Mouse (Mus musculus): Measurements from ENCODE around the gene Gimap3. TPM values are rescaled to one million over a fixed set of nuclear protein-coding genes. Genes with fewer than 3 reads are reported as not detected.

The Gimap3 gene
- polyA plus RNA-seq, 1 experiment = 36.7 TPM

- no peak for TF ChIP-seq CTCF (IDR thresholded peaks at IDR 0.05; ENCODE audit: control insufficient read depth, insufficient read depth, low read length)
- TF ChIP-seq POLR2A (IDR thresholded peaks at IDR 0.05; ENCODE audit: borderline replicate concordance, control insufficient read depth, low read depth, low read length) = no peak
- 64% methylated on average over 7 of the region's 7 CpGs for WGBS
- Histone ChIP-seq H3K4me1 (ENCODE audit: control insufficient read depth, insufficient read depth, low read length) (no peaks in the 10 kb centered on the region; the same call in 1 of the 2 replicates), H3K4me3 (replicated peaks; ENCODE audit: control insufficient read depth, low read depth, low read length) (no peak overlapping the region), H3K27ac (ENCODE audit: control insufficient read depth, insufficient read depth, low read depth, low read length, poor library complexity) (no peak overlapping the region)
Observed at GRCm38 (mm10) chr6:48763567-48764270, 6.9 kb downstream of the Gimap3 start.

GRCm38 (mm10) chr6:48747091-48747966, 23.3 kb downstream of the Gimap3 start:
- Histone ChIP-seq H3K27ac (ENCODE audit: control insufficient read depth, insufficient read depth, low read depth, low read length, poor library complexity) (peak overlapping the region; percentile 87), H3K4me3 (replicated peaks; ENCODE audit: control insufficient read depth, low read depth, low read length) (peak overlapping the region; percentile 53), H3K4me1 (ENCODE audit: control insufficient read depth, insufficient read depth, low read length) (peaks cover 3% of the 10 kb centered on the region)
- TF ChIP-seq CTCF (IDR thresholded peaks at IDR 0.05; ENCODE audit: control insufficient read depth, insufficient read depth, low read length) = no peak
- no peak for TF ChIP-seq POLR2A (IDR thresholded peaks at IDR 0.05; ENCODE audit: borderline replicate concordance, control insufficient read depth, low read depth, low read length)
- 14% methylated on average over 7 of the region's 7 CpGs for WGBS

- Histone ChIP-seq H3K27ac (ENCODE audit: control insufficient read depth, insufficient read depth, low read depth, low read length, poor library complexity) (peak within 1 kb of the TSS; percentile 91), H3K4me1 (ENCODE audit: control insufficient read depth, insufficient read depth, low read length) (peaks cover 3% of the 10 kb centered on the region), H3K4me3 (replicated peaks; ENCODE audit: control insufficient read depth, low read depth, low read length) (peak within 1 kb of the TSS; percentile 67)
- WGBS = 2% methylated on average over 16 of the region's 16 CpGs
- TF ChIP-seq CTCF (IDR thresholded peaks at IDR 0.05; ENCODE audit: control insufficient read depth, insufficient read depth, low read length) = 0 out of 2 replicates have a peak, but pooled peaks have one; percentile 10
- TF ChIP-seq POLR2A (IDR thresholded peaks at IDR 0.05; ENCODE audit: borderline replicate concordance, control insufficient read depth, low read depth, low read length) = no peak; the same call in 1 of the 2 replicates
Observed at GRCm38 (mm10) chr6:48745959-48746889, 24.4 kb downstream of the Gimap3 start, which contains the start of gene Gimap5. Gimap5 (plus strand) TSS chr6:48746197.

- Histone ChIP-seq H3K27ac (ENCODE audit: control insufficient read depth, insufficient read depth, low read depth, low read length, poor library complexity) (peak overlapping the region; percentile 91), H3K4me3 (replicated peaks; ENCODE audit: control insufficient read depth, low read depth, low read length) (peak overlapping the region; percentile 22), H3K4me1 (ENCODE audit: control insufficient read depth, insufficient read depth, low read length) (peaks cover 3% of the 10 kb centered on the region)
- TF ChIP-seq POLR2A (IDR thresholded peaks at IDR 0.05; ENCODE audit: borderline replicate concordance, control insufficient read depth, low read depth, low read length) (no peak), CTCF (IDR thresholded peaks at IDR 0.05; ENCODE audit: control insufficient read depth, insufficient read depth, low read length) (no peak)
- WGBS = 4% methylated on average over 2 of the region's 2 CpGs
Observed at GRCm38 (mm10) chr6:48745490-48745889, 25.2 kb downstream of the Gimap3 start.

GRCm38 (mm10) chr6:48742422-48743351, 28.0 kb downstream of the Gimap3 start:
- Histone ChIP-seq H3K4me1 (ENCODE audit: control insufficient read depth, insufficient read depth, low read length) (peaks cover 1% of the 10 kb centered on the region), H3K27ac (ENCODE audit: control insufficient read depth, insufficient read depth, low read depth, low read length, poor library complexity) (peak overlapping the region; percentile 61), H3K4me3 (replicated peaks; ENCODE audit: control insufficient read depth, low read depth, low read length) (no peak overlapping the region)
- 80% methylated on average over 52 of the region's 52 CpGs for WGBS
- TF ChIP-seq POLR2A (IDR thresholded peaks at IDR 0.05; ENCODE audit: borderline replicate concordance, control insufficient read depth, low read depth, low read length) (no peak), CTCF (IDR thresholded peaks at IDR 0.05; ENCODE audit: control insufficient read depth, insufficient read depth, low read length) (no peak)

GRCm38 (mm10) chr6:48741711-48742206, 28.9 kb downstream of the Gimap3 start:
- H3K27ac ChIP-seq (ENCODE audit: control insufficient read depth, insufficient read depth, low read depth, low read length, poor library complexity) = peak overlapping the region; percentile 88
- H3K4me3 ChIP-seq (replicated peaks; ENCODE audit: control insufficient read depth, low read depth, low read length) = no peak overlapping the region
- peaks cover 3% of the 10 kb centered on the region for H3K4me1 ChIP-seq (ENCODE audit: control insufficient read depth, insufficient read depth, low read length)
- 40% methylated on average over 9 of the region's 9 CpGs for whole genome bisulfite sequencing
- no peak for TF ChIP-seq CTCF (IDR thresholded peaks at IDR 0.05; ENCODE audit: control insufficient read depth, insufficient read depth, low read length)
- TF ChIP-seq POLR2A (IDR thresholded peaks at IDR 0.05; ENCODE audit: borderline replicate concordance, control insufficient read depth, low read depth, low read length) = no peak
